Mouse (Mus musculus) spleen, adult 2 months (tissue): ENCODE measurements at regions not wholly inside any gene's neighbourhood (a gene's known extent, or its start where the extent isn't known, plus 50 kb on each side); places are given as distances from the start of the nearest gene placed in this dataset.

Experiments
- DNase-seq, 2 experiments: peaks; one replicate each; pipeline versions ENCODE4 v3.0.0 to v3.0.0-alpha.2; 2012 to 2021; ENCODE audit warnings: low spot score in 2 of 2, low read depth in 1 of 2
- H3K27ac ChIP-seq: fragments of 200-500 bp; 2 replicates; pipeline ENCODE4 v1.5.1; 2012; ENCODE audit warnings: low read length, inconsistent platforms; ENCODE audit not compliant: insufficient read depth
- H3K27me3 ChIP-seq: fragments of 200-500 bp; 2 replicates; pipeline ENCODE4 v1.6.1; 2012; ENCODE audit warnings: mild to moderate bottlenecking, moderate library complexity, low read length, inconsistent platforms; ENCODE audit not compliant: control insufficient read depth, insufficient read depth
- H3K36me3 ChIP-seq: fragments of 200-500 bp; 2 replicates; pipeline ENCODE4 v1.6.1; 2012; ENCODE audit warnings: mild to moderate bottlenecking, low read length, inconsistent platforms; ENCODE audit not compliant: control insufficient read depth, insufficient read depth
- H3K4me1 ChIP-seq: fragments of 200-500 bp; 2 replicates; pipeline ENCODE4 v1.6.1; 2011; ENCODE audit warnings: inconsistent platforms; ENCODE audit not compliant: control insufficient read depth, insufficient read depth, insufficient read length
- H3K4me3 ChIP-seq: fragments of 200-500 bp; 2 replicates; pipeline ENCODE4 v1.5.1; 2011; ENCODE audit warnings: mild to moderate bottlenecking, inconsistent platforms; ENCODE audit not compliant: insufficient read depth, insufficient read length; ENCODE audit errors: extremely low read depth
- CTCF ChIP-seq: fragments of 200-500 bp; IDR thresholded peaks from 2 replicates; pipeline ENCODE4 v1.5.1; 2011; ENCODE audit warnings: mild to moderate bottlenecking, inconsistent platforms; ENCODE audit not compliant: insufficient read depth, insufficient read length, insufficient replicate concordance; ENCODE audit errors: extremely low read depth
- POLR2A ChIP-seq: fragments of 200-500 bp; IDR thresholded peaks from 2 replicates; pipeline ENCODE4 v1.6.1; 2011; ENCODE audit warnings: low read depth, low read length, inconsistent platforms
- WGBS: fragments of 180-500 bp; shearing (Covaris S2); methylation state at CpG from one replicate; pipeline ENCODE4 v1.1.7; 2018; 5-methylcytosine and 5-hydroxymethylcytosine counted together

- DNase-seq, result no peak
- no peak overlapping the region for H3K4me3 ChIP-seq
- H3K27ac ChIP-seq, result no peak overlapping the region
- 68% methylated on average over 1 of the region's 1 CpGs for WGBS
- no peaks in the 10 kb centered on the region for H3K36me3 ChIP-seq
- no peaks in the 10 kb centered on the region for H3K4me1 ChIP-seq
- no peaks in the 10 kb centered on the region for H3K27me3 ChIP-seq
- no peak for TF ChIP-seq POLR2A
- no peak for TF ChIP-seq CTCF
Observed at GRCm38 (mm10) chr14:25184875-25185274, 274.1 kb upstream of the Zmiz1 start.

GRCm38 (mm10) chr14:25185556-25185958 is 273.4 kb upstream of the Zmiz1 start:
- no peak for DNase-seq
- Histone ChIP-seq H3K4me3 (no peak overlapping the region), H3K27me3 (no peaks in the 10 kb centered on the region), H3K4me1 (no peaks in the 10 kb centered on the region), H3K36me3 (no peaks in the 10 kb centered on the region), H3K27ac (no peak overlapping the region)
- WGBS, result 78% methylated on average over 10 of the region's 10 CpGs
- no peak for TF ChIP-seq POLR2A
- TF ChIP-seq CTCF, result no peak

DNA sequence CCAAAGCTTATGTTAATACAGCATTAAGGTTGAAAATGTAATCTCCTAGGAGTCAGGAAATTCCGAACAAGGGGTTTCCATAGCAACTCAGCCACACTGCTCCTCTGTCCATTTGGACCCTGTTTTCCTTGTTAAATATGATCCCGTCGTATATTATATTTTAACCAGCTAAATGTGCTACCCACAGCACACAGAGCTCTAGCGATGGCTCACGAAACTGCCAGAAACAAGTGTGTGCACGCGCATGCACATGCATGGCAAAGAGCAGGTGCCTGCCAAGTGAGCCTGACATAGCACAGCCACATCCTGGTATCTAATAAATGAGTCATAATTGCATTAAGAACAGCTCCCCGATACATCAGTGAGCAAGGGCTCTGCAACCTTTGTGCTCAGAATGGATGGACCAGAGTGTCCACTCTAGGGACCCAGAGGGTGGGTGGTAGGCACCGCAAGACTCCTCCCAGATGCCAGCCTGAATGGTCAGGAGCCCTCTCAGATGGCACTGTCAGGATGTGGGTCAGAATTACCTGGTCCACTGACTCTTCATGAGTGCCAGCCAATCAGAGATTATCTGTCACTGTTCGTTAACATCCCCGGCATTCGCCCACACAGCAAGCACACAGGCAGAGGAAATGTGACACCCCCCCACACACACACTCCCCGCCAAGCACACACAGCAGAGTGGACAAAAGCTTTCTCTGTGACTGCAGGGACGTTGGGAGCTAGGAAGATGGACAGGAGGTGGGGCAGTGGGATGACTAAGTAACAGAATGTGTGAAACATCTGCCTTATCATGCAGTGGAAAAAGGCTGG is 272.8 kb upstream of the Zmiz1 start:
- TF ChIP-seq POLR2A (no peak), CTCF (no peak)
- 88% methylated on average over 14 of the region's 14 CpGs for WGBS
- Histone ChIP-seq H3K27me3 (no peaks in the 10 kb centered on the region), H3K4me3 (no peak overlapping the region), H3K4me1 (no peaks in the 10 kb centered on the region), H3K27ac (no peak overlapping the region), H3K36me3 (no peaks in the 10 kb centered on the region)
- DNase-seq, result no peak

DNA sequence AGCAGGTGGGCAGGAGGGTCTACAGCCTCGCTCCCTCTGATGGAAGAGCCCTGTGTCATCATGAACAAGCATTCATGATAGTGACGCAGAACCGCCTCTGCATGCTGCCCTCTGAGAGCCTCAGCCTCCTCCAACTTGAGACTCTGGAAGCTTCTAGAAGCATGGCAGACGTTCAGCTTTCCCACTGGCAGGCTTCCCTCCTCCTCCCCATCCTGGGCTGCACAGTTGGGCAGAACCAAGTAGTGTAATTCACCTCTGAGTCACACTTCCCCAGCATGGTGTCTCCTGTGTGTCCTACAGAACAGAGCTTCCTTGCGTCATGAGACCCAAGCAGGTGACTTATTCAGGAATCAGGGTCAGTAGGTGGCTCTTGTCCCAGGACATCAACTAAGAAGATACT is 271.3 kb upstream of the Zmiz1 start:
- Histone ChIP-seq H3K27ac (no peak overlapping the region), H3K4me3 (no peak overlapping the region), H3K27me3 (no peaks in the 10 kb centered on the region), H3K36me3 (no peaks in the 10 kb centered on the region), H3K4me1 (no peaks in the 10 kb centered on the region)
- 91% methylated on average over 5 of the region's 5 CpGs for WGBS
- no peak for DNase-seq
- TF ChIP-seq CTCF (no peak), POLR2A (no peak)

- no peaks in the 10 kb centered on the region for H3K27me3 ChIP-seq
- no peak for DNase-seq
- no peak for TF ChIP-seq CTCF
- no peak for TF ChIP-seq POLR2A
- no peak overlapping the region for H3K4me3 ChIP-seq
- no peak overlapping the region for H3K27ac ChIP-seq
- 81% methylated on average over 5 of the region's 5 CpGs for WGBS
- no peaks in the 10 kb centered on the region for H3K4me1 ChIP-seq
- H3K36me3 ChIP-seq, result no peaks in the 10 kb centered on the region
Observed at GRCm38 (mm10) chr14:25189256-25189655, 269.7 kb upstream of the Zmiz1 start.

GRCm38 (mm10) chr14:25190680-25191270 is 268.2 kb upstream of the Zmiz1 start:
- 92% methylated on average over 10 of the region's 10 CpGs for WGBS

DNA sequence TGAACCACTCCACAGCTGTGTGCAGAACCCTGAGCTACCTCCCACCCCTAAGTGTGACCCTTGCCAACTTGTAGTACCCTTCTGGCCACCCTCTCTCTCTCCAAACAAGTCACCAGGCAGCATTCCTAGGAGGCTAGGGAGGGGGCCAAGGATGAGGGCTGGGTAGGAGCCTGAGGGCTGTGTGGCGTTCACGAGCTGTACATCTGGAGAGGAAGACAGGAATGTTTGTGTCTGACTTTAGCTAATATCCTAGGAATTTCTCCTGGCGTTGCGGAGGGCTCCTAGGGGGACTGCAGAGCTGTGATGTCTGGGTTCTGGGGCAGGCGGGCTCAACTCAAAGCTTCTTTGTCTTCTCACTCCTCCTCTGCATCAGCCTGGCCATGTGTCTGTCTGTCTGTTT is 262.2 kb upstream of the Zmiz1 start:
- WGBS, result 84% methylated on average over 5 of the region's 5 CpGs
- TF ChIP-seq POLR2A (no peak), CTCF (no peak)
- H3K27ac ChIP-seq, result no peak overlapping the region
- H3K36me3 ChIP-seq, result no peaks in the 10 kb centered on the region
- no peak for DNase-seq
- no peak overlapping the region for H3K4me3 ChIP-seq
- no peaks in the 10 kb centered on the region for H3K27me3 ChIP-seq
- H3K4me1 ChIP-seq, result no peaks in the 10 kb centered on the region

More at GRCm38 (mm10) chr14:25190680-25191270, 268.2 kb upstream of the Zmiz1 start:
- DNase-seq, result no peak
- Histone ChIP-seq H3K4me1 (no peaks in the 10 kb centered on the region), H3K36me3 (no peaks in the 10 kb centered on the region), H3K4me3 (no peak overlapping the region), H3K27ac (no peak overlapping the region), H3K27me3 (no peaks in the 10 kb centered on the region)
- TF ChIP-seq CTCF (no peak), POLR2A (no peak)
